Mouse (Mus musculus) retina, adult 2 months (tissue): ENCODE results near the gene Was.
"Not testable (repeated sequence)": the region's sequence is repeated elsewhere in the genome, so short reads cannot be mapped to it uniquely, and the experiment has no call there.

Source experiments
- DNase-seq: peaks from one replicate; pipeline ENCODE4 v3.0.0-alpha.2; 2012; ENCODE audit warnings: low read depth, low spot score

The Was gene

GRCm38 (mm10) chrX:8090346-8090953 lies at the start of gene Was:
TSS of gene Was (minus strand) at chrX:8090498.
- DNase-seq, result no peak

DNA sequence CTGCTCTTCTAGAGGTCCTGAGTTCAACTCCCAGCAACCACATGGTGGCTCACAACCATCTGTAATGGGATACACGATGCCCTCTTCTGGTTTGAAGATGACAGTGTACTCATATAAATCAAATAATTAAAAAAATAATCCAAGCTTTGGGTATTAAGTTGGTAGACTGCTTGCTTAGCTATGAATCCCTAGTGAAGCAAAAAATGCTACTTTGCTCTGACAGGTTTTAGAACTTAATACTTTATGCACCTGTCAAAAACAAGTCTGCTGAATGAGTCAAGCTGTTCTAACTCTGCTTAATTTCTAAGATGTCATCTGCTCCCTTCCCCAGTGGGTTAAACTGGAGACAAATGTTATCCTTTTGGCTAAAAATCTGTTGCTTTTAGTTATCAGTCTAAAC lies 49.2 kb upstream of the Was start:
- DNase-seq, result no peak

- DNase-seq, result no peak
Observed at GRCm38 (mm10) chrX:8135886-8136285, 45.6 kb upstream of the Was start.

- peak; percentile 69 for DNase-seq
Observed at GRCm38 (mm10) chrX:8132017-8132976, 42.0 kb upstream of the Was start, which contains the start of gene Wdr13. TSS of gene Wdr13 (minus strand) at chrX:8132892.

DNA sequence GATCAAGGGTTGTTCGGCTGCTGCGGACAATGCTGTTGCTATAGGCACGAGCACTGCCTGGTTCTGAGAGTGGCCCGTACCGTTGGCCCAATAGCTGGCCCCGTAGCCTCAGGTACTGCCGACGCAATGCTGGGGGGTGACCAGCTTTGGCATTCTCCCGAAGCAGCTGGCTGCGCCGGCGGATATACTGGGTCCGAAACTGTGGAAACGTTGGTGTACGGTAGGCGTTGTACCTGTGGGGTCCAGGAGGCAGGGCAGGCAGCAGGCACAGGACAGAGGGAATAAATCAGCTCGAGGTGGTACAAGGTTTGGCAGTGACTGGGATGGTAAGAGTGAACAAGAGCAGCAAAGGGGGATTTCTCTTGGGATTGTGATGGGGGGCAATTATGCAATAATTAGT lies 41.1 kb upstream of the Was start:
- DNase-seq, result no peak

- DNase-seq, result no peak
Observed at GRCm38 (mm10) chrX:8125235-8125634, 34.9 kb upstream of the Was start.

DNA sequence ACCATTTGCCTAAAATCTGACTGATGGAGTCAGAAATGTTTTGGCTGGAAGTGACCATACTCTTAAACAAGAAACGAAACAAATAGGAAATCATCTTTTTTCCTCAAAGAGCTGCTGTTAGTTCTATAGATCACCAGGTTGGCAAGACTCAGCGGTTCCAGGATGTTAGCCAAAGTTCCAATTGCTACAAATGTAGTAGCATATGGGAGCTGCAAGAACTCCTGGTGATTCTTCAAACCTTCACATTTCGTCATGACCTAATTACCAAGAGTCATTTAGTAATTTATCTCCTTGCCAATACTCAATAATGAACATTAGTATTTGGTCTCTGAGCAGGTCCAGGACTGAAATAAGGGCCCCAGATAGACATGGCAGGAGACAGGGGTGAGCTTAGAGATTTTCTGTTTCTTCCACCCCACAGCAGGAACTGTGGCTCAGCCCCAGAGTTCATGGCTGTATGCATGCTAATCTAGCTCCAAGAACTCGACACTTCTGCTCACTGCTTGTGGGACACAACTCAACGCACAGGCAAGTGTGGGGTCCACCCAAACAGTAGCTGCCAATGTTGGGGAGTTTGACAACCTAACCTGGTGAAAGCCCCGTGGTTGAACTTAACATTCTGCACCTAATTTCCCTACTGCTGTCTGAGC lies 33.6 kb upstream of the Was start:
- DNase-seq, result no peak

- no peak for DNase-seq
Observed at GRCm38 (mm10) chrX:8117264-8117663, 27.0 kb upstream of the Was start.

- no peak for DNase-seq
Observed at GRCm38 (mm10) chrX:8115275-8115674, 25.0 kb upstream of the Was start.

DNA sequence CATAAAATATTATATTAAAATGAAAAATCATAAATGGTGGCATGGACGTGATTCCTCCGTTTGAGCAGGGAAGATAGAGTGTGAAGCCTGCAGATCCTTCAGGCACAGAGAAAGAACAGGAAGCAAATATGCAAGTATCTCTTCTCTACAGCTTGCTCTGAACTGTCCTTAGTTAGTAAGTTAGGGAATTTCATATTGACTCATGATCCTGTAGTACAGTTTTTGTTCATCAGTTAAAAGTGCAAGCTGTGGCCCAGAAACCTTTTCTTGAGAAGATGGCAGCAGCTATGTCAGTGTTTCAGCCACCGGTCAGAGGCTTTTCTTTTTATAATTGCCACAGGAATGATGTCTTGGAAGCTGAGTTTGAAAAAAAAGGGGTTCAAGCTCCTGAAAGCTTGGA lies 14.7 kb upstream of the Was start:
- no peak for DNase-seq

DNA sequence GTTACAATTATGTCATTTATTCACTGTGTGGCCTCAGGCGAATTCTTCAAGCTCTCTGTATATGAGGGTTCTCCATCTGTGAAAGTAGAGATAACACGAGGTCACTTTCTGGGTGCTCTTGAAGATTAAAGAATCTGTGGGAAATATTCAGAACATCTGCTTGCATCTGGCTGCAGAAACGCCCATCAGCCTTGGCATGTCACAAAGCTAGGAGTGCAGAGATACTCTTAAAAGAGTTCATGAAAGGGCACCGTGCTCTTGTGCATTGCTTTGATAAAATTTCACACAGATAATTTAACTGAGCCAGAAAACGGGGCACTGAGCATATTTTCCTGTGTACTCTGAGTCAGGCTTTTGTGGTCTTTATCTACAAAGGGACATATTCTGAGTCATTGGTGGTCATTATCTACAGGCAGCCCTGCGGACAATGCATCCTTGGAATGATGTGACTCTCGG lies 11.9 kb upstream of the Was start:
- DNase-seq, result no peak

GRCm38 (mm10) chrX:8101017-8101416 lies 10.7 kb upstream of the Was start:
- DNase-seq, result no peak

DNA sequence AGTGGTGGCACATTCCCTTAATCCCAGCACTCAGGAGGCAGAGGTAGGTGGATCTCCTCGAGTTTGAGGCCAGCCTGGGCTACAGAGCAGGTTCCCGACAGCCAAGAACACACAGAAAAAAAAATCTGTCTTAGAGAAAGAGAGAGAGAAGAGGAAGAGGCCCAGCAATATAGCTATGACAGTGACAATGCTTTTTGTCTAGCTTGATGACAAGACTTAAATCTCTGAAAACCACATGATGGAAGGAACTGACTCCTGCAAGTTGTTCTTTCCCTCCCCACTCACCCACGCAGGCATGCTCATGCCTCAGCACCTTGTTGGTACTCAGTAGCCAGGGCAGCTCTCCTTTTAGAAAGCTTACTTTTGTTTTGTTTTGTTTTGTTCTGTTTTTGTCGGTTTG lies 9.1 kb upstream of the Was start:
- no peak for DNase-seq

GRCm38 (mm10) chrX:8096787-8097242 lies 6.5 kb upstream of the Was start:
- DNase-seq, result peak; percentile 93

- DNase-seq, result not testable (repeated sequence)
Observed at GRCm38 (mm10) chrX:8096068-8096786, 5.9 kb upstream of the Was start.

DNA sequence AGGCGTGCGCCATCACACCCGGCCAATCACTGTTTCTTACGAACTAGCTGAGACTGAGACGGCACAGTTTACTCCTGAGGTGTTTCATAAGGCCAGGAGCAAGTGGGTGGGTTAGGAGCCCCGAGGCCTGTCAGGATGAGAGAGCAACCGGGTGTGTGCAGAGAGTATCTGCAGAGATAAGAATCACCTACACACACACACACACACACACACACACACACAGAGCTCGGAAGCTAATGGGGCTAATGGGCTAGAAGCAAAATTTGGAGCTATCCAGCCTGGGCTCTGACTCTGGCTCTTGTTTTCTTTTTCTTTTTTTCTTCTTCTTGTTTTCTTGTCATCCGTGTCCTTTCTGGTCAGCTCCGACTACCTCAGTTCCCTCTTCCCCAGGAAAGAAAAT lies 5.2 kb upstream of the Was start:
- DNase-seq, result no peak

DNA sequence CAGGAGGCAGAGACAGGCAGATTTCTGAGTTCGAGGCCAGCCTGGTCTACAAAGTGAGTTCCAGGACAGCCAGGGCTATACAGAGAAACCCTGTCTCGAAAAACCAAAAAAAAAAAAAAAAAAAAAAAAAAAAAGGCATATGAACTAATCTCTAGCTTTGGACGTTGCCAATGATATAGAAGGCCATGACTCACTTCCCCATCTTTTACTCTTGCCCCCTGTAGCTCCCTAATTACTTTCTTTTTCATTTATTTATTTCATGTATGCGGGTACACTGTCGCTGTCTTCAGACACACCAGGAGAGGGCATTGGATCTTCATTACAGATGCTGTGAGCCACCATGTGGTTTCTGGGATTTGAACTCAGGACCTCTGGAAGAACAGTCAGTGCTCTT lies 653 bp upstream of the Was start:
- not testable (repeated sequence) for DNase-seq

- no peak for DNase-seq
Observed at GRCm38 (mm10) chrX:8089746-8090145, 552 bp downstream of the Was start.

DNA sequence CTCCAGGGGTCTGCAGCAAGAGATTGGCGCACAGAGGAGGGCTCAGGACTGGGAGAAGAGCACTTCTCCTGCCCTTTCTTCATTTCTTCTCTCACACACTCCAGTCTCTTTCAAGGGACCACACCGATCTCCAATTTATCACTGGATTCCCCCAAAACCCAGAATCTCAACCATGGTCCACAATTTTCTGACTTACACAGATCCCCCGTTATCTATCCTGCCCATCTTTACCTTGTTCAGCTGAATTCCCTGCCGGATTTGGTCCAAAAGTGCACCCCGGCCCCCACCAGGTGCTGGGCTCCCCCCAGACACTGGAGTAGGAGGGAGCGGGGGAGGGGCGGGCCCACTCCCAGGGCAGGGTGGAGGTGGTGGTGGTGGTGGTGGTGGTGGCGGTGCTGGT lies 4.7 kb downstream of the Was start:
- DNase-seq, result no peak

- DNase-seq, result no peak
Observed at GRCm38 (mm10) chrX:8084771-8085259, 5.5 kb downstream of the Was start.

- DNase-seq, result no peak
Observed at GRCm38 (mm10) chrX:8075104-8075503, 15.2 kb downstream of the Was start.
